Mouse (Mus musculus): ENCODE measurements around the gene Zdbf2. TPM values are rescaled to one million over a fixed set of nuclear protein-coding genes. Genes with fewer than 3 reads are reported as not detected.
"Not testable (repeated sequence)": the region's sequence is repeated elsewhere in the genome, so short reads cannot be mapped to it uniquely, and the experiment has no call there.

Gene Zdbf2
- polyA plus RNA-seq, 1 experiment from 2014 or later: 19.0 TPM

DNA sequence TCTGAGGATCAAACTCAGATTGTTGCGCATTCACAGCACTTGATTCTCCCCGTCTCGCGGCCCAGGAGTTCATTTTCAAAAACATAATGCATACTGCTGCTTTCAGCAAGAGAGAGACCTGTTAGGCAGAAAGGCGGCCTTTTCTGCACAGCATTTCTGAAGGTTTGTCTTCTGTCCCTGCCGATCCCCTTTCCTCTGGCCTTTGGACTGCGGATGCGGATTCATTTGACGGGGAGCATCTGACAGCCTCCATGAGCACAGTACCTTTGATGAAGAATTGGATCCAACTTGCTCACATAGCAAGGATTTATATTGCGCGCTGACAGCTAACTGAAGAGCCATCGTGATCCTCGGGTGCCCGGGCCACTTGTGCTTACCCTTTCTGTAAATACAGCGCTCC lies 6.3 kb upstream of the Zdbf2 start:
- Histone ChIP-seq H3K9ac (no peak overlapping the region), H3K36me3 (no peaks in the 10 kb centered on the region), H3K9me3 (no peaks in the 10 kb centered on the region), H3K27ac (replicated peaks) (no peak overlapping the region), H3K4me3 (no peak overlapping the region), H3K27me3 (peaks cover 93% of the 10 kb centered on the region), H3K4me1 (replicated peaks) (no peaks in the 10 kb centered on the region), H3K4me2 (no peak overlapping the region)
- ATAC-seq (ENCODE audit: low read depth): no peak
- 37% methylated on average over 15 of the region's 15 CpGs for WGBS

DNA sequence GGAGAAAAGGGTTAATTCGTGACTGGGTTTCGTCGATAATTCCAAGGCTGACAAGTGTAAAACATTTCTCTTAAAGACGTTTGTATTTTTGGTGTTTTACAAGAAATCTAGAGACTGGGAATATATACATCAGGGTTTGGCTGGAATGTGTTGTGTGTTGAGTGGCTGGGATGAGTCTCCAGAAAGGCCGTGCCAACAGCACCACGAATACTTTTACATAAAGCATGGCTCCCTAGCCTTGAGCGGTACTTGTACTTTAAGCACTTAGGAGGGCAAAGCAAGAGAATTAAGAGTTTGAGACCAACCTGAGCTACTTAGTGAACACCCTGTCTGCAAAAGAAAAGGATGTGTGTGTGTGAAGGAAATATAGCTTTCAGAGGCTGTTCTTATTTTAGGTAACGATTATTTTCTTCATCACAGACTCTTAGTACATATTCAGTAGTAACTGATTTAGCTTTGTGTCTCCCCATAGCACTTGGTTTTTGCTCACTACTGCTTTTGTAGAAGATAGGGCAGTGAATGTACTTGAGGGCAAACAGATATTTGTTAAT lies 865 bp upstream of the Zdbf2 start:
- Histone ChIP-seq H3K36me3 (no peaks in the 10 kb centered on the region), H3K27ac (replicated peaks) (no peak overlapping the region), H3K27me3 (peaks cover 82% of the 10 kb centered on the region), H3K9ac (no peak overlapping the region), H3K9me3 (no peaks in the 10 kb centered on the region), H3K4me1 (replicated peaks) (no peaks in the 10 kb centered on the region), H3K4me2 (peak overlapping the region; percentile 55; the same call in 1 of the 2 replicates), H3K4me3 (peak overlapping the region; percentile 61; the same call in 1 of the 2 replicates)
- WGBS: 39% methylated on average over 8 of the region's 8 CpGs
- no peak for ATAC-seq (ENCODE audit: low read depth)

DNA sequence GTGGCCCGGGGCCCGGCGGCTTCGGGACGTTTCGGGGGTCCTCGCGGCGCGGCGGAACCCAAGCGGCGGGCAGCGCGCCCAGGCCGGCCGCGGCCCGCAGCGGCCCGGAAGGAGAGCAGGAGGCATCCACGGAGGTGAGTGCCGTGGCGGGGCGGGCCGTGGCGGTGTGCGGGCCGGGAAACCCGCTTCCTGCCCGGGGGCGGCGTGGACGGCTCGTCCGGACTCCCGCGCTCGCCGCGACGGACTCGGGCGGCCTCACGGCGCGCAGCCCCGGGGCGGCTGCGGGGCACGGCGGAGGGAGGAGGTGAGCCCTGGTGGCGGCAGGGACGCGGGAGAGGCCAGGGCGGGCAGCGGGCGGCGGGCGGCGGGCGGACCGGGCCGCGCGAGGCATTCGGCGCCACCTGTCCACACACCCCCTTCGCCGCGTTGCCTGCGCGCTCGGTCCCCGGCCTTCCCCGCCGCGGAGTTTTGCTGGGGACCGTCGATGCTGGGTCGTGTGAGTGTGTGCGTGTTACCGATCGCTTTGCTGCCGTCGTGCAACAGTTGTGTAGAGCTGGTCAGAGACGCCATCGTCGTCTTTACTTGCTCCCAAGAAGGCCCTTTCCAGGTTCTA lies 380 bp downstream of the Zdbf2 start:
- peak; percentile 66 for ATAC-seq (ENCODE audit: low read depth)
- Histone ChIP-seq H3K4me3 (peak overlapping the region; percentile 61), H3K27me3 (peaks cover 81% of the 10 kb centered on the region), H3K27ac (replicated peaks) (peak overlapping the region; percentile 72), H3K4me2 (peak overlapping the region; percentile 55), H3K36me3 (no peaks in the 10 kb centered on the region), H3K9ac (peak overlapping the region; percentile 78), H3K9me3 (no peaks in the 10 kb centered on the region), H3K4me1 (replicated peaks) (no peaks in the 10 kb centered on the region)
- under 1% methylated on average over 67 of the region's 89 CpGs for WGBS

DNA sequence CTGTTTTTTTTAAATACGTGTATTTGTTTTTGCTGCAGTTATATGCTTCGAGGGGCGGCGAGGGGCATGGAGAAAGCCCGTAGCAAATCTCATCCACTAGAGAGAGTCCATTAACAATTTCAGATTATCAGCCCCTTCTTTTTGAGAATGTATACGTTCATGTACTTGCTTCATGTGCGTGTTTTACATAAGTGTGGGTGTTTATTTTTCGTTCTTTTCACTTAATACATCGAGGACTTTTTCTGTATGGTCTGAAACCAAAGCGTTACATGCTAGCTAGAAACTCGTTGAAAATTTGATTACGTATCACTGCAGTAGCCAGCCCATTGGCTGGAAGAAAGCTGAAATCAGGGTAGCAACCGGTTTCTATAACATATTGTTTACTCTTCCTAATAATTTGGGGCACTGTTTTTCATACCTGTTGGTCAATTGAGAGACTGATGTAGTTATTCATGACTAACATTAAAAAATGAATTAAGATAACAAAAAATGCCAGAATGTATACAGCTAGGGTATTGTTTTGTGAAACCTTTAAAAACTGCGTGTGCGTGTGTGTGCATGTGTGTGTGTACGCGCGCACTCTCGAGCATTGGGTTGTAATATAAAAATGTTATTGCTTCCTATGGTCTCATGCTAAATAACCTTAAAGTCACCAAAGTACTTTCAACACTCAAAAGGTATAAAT lies 1.1 kb downstream of the Zdbf2 start:
- H3K4me1 ChIP-seq (replicated peaks): no peaks in the 10 kb centered on the region
- H3K9me3 ChIP-seq: no peaks in the 10 kb centered on the region
- H3K4me3 ChIP-seq: peak overlapping the region; percentile 61
- peaks cover 78% of the 10 kb centered on the region for H3K27me3 ChIP-seq
- WGBS: 12% methylated on average over 19 of the region's 19 CpGs
- peak overlapping the region; percentile 55 for H3K4me2 ChIP-seq
- no peak overlapping the region for H3K27ac ChIP-seq (replicated peaks)
- H3K36me3 ChIP-seq: no peaks in the 10 kb centered on the region
- H3K9ac ChIP-seq: peak overlapping the region; percentile 78
- no peak for ATAC-seq (ENCODE audit: low read depth)

DNA sequence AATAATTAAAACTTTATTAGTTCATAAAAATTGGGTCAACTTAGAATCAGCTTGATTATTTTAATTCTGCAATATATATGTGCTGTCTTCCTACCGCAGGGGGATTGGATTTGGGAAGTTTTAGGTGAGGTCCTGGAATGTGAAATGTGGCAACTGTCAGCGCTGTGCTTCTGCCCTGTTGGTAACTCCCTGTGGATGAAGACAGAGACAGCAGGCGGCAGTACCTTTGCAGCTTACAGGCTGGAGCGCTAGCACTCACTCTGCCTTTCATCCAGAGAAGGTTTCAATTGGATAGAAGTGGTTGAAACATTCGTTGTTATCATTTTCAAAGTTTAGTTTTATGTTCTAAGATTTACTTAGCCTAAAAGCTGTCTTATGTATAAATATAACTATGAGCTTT lies 5.0 kb downstream of the Zdbf2 start:
- H3K9ac ChIP-seq: no peak overlapping the region
- ATAC-seq (ENCODE audit: low read depth): no peak
- no peaks in the 10 kb centered on the region for H3K36me3 ChIP-seq
- peaks cover 59% of the 10 kb centered on the region for H3K27me3 ChIP-seq
- H3K4me2 ChIP-seq: no peak overlapping the region
- H3K4me3 ChIP-seq: no peak overlapping the region
- H3K27ac ChIP-seq (replicated peaks): no peak overlapping the region
- no peaks in the 10 kb centered on the region for H3K4me1 ChIP-seq (replicated peaks)
- no peaks in the 10 kb centered on the region for H3K9me3 ChIP-seq
- WGBS: 41% methylated on average over 5 of the region's 5 CpGs

DNA sequence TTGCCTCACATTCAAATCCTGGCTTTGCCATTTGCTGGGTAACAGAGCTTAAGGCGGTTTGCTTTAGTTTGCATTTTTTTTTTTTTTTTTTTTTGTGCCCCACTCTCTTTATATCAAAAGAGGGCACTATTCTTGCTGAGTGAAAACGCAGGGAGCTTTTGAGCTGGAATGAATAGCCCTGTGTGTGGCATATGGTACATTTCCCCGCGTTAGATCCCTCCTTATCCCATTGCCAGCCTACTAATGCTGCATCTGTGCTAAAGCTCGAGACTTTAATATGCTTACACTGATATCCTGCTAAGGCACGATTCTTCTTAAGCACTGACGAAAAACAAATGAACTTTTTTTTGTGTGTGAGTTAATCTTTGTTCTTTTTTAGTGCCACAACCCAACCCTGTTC lies 20.9 kb downstream of the Zdbf2 start:
- Histone ChIP-seq H3K27ac (replicated peaks) (no peak overlapping the region), H3K36me3 (no peaks in the 10 kb centered on the region), H3K9me3 (no peaks in the 10 kb centered on the region), H3K4me3 (no peak overlapping the region), H3K27me3 (no peaks in the 10 kb centered on the region), H3K4me2 (no peak overlapping the region), H3K4me1 (replicated peaks) (no peaks in the 10 kb centered on the region), H3K9ac (no peak overlapping the region)
- 17% methylated on average over 7 of the region's 7 CpGs for WGBS
- ATAC-seq (ENCODE audit: low read depth): no peak

DNA sequence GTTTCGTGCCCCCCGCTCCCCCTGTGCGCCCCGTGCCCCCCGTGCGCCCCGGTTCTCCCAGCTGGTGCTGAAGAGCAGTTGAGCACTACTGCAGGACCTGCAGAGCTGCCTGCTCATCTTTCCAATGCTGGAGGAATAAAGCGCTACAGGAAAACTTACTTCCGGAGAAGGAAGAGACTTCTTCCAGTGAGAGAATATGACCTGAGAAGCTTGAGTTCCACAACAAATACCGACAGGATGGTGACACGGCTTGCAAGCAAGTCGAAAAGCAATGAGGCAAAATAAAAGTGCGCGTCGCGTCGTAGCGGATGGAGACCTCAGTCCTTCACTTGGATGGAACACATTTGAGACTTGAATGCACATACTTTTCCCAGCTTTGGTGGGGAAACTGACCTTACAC lies 36.6 kb downstream of the Zdbf2 start:
- no peak for ATAC-seq (ENCODE audit: low read depth)
- no peaks in the 10 kb centered on the region; the same call in 1 of the 2 replicates for H3K4me1 ChIP-seq (replicated peaks)
- H3K27ac ChIP-seq (replicated peaks): no peak overlapping the region
- no peak overlapping the region for H3K9ac ChIP-seq
- H3K4me3 ChIP-seq: peak overlapping the region; percentile 28
- H3K4me2 ChIP-seq: peak overlapping the region; percentile 54
- H3K36me3 ChIP-seq: peaks cover 29% of the 10 kb centered on the region
- WGBS: 33% methylated on average over 14 of the region's 18 CpGs
- 0 out of 2 replicates have a peak, but pooled peaks cover 4% of the 10 kb centered on the region for H3K9me3 ChIP-seq
- H3K27me3 ChIP-seq: peaks cover 6% of the 10 kb centered on the region; the same call in 1 of the 2 replicates

DNA sequence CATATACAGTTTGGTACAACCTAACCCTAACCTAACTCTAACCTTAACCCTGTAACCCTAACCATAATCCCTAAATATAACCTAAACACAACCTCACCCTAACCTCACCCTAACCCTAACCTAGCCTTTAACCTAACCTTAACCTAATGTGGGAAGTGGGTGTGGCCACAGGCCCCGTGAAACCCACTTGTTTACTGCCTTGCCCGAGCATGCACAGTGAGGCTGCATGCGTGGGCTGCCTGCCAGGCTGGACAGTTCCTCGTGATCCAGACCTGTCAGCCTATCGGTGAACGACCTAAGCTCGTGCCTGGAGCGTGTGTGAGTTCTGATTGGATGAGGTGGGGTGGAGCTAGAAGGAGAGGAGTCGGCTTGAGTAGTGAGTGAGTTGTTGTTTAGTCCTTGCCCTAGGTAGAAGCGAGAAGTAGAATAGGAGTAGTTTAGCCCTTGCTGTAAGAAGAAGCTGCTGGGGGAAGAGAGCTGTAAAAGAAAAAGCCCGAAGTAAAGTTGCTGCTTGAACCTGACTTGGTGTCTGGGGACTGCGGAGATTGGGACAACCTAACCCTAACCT lies 50.6 kb downstream of the Zdbf2 start:
- H3K4me1 ChIP-seq (replicated peaks); H3K27ac ChIP-seq (replicated peaks): not testable (repeated sequence)
- WGBS: 54% methylated on average over 12 of the region's 12 CpGs

More for the DNA sequence above, 50.6 kb downstream of the Zdbf2 start:
- not testable (repeated sequence) for H3K36me3 ChIP-seq; H3K27me3 ChIP-seq; H3K4me2 ChIP-seq; H3K9ac ChIP-seq; H3K4me3 ChIP-seq; ATAC-seq (ENCODE audit: low read depth); H3K9me3 ChIP-seq

Small RNA genes within 50 kb of the gene (microRNA-seq; reads per million reads assigned to microRNA genes)
- gene Gm24513: 0.59 reads per million

Other genes with a start within 250 kb of the Zdbf2 start
- gene Ino80d, start 158.6 kb upstream of the Zdbf2 start, polyA plus RNA-seq (2015; fragmentation: Nextera tagmentation; extraction: Ambion mirVana): 9.5 and 12.4 TPM in 2 replicates
- 469 and 536 TPM in 2 replicates for gene Eef1b2, start 96.4 kb upstream of the Zdbf2 start, polyA plus RNA-seq (2015; fragmentation: Nextera tagmentation; extraction: Ambion mirVana)
- 143 and 145 TPM in 2 replicates for gene Ndufs1, start 96.4 kb upstream of the Zdbf2 start, polyA plus RNA-seq (2015; fragmentation: Nextera tagmentation; extraction: Ambion mirVana)
- 0.59 and 1.1 TPM in 2 replicates for gene Gpr1, start 58.7 kb upstream of the Zdbf2 start, polyA plus RNA-seq (2015; fragmentation: Nextera tagmentation; extraction: Ambion mirVana)
- gene Adam23, start 172.6 kb downstream of the Zdbf2 start, polyA plus RNA-seq (2015; fragmentation: Nextera tagmentation; extraction: Ambion mirVana): 13.9 and 14.9 TPM in 2 replicates

All from neural tube, embryonic 13.5 days (tissue).